ENCODE assay signal across 21 mouse cellular contexts in the genomic region with DNA sequence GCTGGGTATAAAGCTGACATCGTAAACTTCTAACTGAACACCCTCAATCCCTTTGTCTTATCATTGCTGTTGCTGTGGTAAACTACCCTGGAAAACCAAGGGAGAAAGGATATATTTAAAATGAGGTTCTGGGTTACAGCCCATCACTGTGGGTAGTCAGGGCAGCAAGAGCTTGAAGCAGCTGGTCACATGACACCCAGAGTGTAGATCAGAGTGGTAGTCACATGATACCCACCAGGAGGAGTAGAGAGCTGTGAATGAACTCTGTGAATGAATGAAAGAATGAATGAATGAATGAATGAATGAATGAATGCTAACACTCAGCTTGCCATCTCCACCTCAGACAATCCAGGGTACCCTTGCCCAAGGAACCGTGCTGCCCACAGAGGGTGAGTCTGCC. TPM values are rescaled to one million over a fixed set of nuclear protein-coding genes. Genes with fewer than 3 reads are reported as not detected.
DNase-seq lines count a peak whose midpoint lies in the region; ATAC-seq and TF ChIP-seq lines count a peak whose summit lies in the region.
"Had no signal": no experiment of that assay in that cellular context is flagged by ENCODE, and none has a peak within 500 bp of the region (broad histone marks: within the 10 kb centered on the region; RNA-seq: fewer than 3 reads in every experiment).

No protein-coding gene starts in this region.

- H3K4me2 ChIP-seq in stomach, postnatal 0 days (replicated peaks; ENCODE audit: low read depth), result no peak overlapping the region
- H3K4me2 ChIP-seq: heart, embryonic 13.5 days; hindbrain, embryonic 15.5 days had no signal

- TF ChIP-seq POLR2A in MEL (IDR thresholded peaks at IDR 0.05; ENCODE audit: control insufficient read depth in 1 of 2, insufficient read depth in 1 of 2, low read depth in 1 of 2, low read length in 2 of 2, poor library complexity in 1 of 2), result no peak

- H3K9ac ChIP-seq in MEL (ENCODE audit: control insufficient read depth, low read depth, low read length, poor library complexity, severe bottlenecking), result no peak overlapping the region
- H3K9ac ChIP-seq in stomach, postnatal 0 days (ENCODE audit: low read length), result no peak overlapping the region
- H3K9ac ChIP-seq: heart, embryonic 13.5 days; hindbrain, embryonic 15.5 days had no signal

- H3K36me3 ChIP-seq in MEL (ENCODE audit: control insufficient read depth in 1 of 2, insufficient read depth in 2 of 2, low read length in 2 of 2), result no peaks in the 10 kb centered on the region
- H3K36me3 ChIP-seq in limb, embryonic 10.5 days, result no peaks in the 10 kb centered on the region
- no peaks in the 10 kb centered on the region for H3K36me3 ChIP-seq in stomach, postnatal 0 days (ENCODE audit: control insufficient read depth, insufficient read depth, low read length)
- H3K36me3 ChIP-seq: embryonic facial prominence, embryonic 10.5 days; forebrain, embryonic 10.5 days; heart, embryonic 13.5 days; hindbrain, embryonic 15.5 days had no signal

- 93% methylated on average over 2 of the region's 2 CpGs for WGBS in limb, embryonic 10.5 days
- WGBS in stomach, postnatal 0 days, result 89% methylated on average over 2 of the region's 2 CpGs

- H3K27me3 ChIP-seq in MEL (ENCODE audit: control insufficient read depth in 1 of 2, insufficient read depth in 2 of 2, low read length in 2 of 2), result no peaks in the 10 kb centered on the region
- no peaks in the 10 kb centered on the region for H3K27me3 ChIP-seq in limb, embryonic 10.5 days (ENCODE audit: low read depth, poor library complexity, severe bottlenecking)
- no peaks in the 10 kb centered on the region for H3K27me3 ChIP-seq in stomach, postnatal 0 days (ENCODE audit: control insufficient read depth, insufficient read depth, low read length)
- H3K27me3 ChIP-seq: hindbrain, embryonic 15.5 days had no signal

- H3K4me3 ChIP-seq in MEL (ENCODE audit: control insufficient read depth in 1 of 2, insufficient read depth in 1 of 2, low read depth in 2 of 2, low read length in 2 of 2), result no peak overlapping the region
- H3K4me3 ChIP-seq in limb, embryonic 10.5 days, result no peak overlapping the region
- no peak overlapping the region for H3K4me3 ChIP-seq in stomach, postnatal 0 days (ENCODE audit: low read depth, low read length)
- H3K4me3 ChIP-seq: embryonic facial prominence, embryonic 10.5 days; erythroblast, embryonic 14.5 days; forebrain, embryonic 10.5 days; heart, embryonic 13.5 days; hindbrain, embryonic 15.5 days had no signal

- TF ChIP-seq RAD21 in MEL (IDR thresholded peaks at IDR 0.05; ENCODE audit: low read depth, low read length), result no peak; the same call in none of the 2 replicates

- no peak for TF ChIP-seq EP300 in MEL (IDR thresholded peaks at IDR 0.05; ENCODE audit: low read depth in 1 of 2, low read length in 2 of 2)
- TF ChIP-seq EP300 in stomach, postnatal 0 days (optimal IDR thresholded peaks at IDR 0.05), result no peak

- no peaks in the 10 kb centered on the region for H3K4me1 ChIP-seq in MEL (ENCODE audit: control insufficient read depth in 1 of 2, insufficient read depth in 2 of 2, low read length in 2 of 2)
- H3K4me1 ChIP-seq in limb, embryonic 10.5 days, result peaks cover 20% of the 10 kb centered on the region
- no peaks in the 10 kb centered on the region for H3K4me1 ChIP-seq in stomach, postnatal 0 days (replicated peaks; ENCODE audit: control insufficient read depth, insufficient read depth)
- H3K4me1 ChIP-seq: heart, embryonic 13.5 days; hindbrain, embryonic 15.5 days had no signal

- peak; percentile 18 for DNase-seq in thymus, postnatal 0 days (ENCODE audit: low spot score)
- DNase-seq in thymus, postnatal 14 days, result no peak
- no peak for DNase-seq in MEL (ENCODE audit: low read depth, low spot score)
- DNase-seq in limb, embryonic 10.5 days (ENCODE audit: low spot score), result no peak
- no peak for DNase-seq in stomach, postnatal 0 days (ENCODE audit: low spot score)
- DNase-seq in cerebellum, adult 9-10 months, result no peak
- DNase-seq in heart, adult 18-20 months, result no peak
- no peak for DNase-seq in gastrocnemius, postnatal 10 days
- DNase-seq: adrenal gland, postnatal 14 days; B cell, adult 2 months; cerebellum, adult 11-12 months; cerebellum, adult 9-11 months; gastrocnemius, postnatal 14 days; heart, postnatal 36 days had no signal

- H3K27ac ChIP-seq in MEL (ENCODE audit: control insufficient read depth, low read depth, low read length), result no peak overlapping the region
- 0 out of 2 replicates have a peak overlapping the region, but pooled peaks have one; percentile 1 for H3K27ac ChIP-seq in limb, embryonic 10.5 days
- H3K27ac ChIP-seq in stomach, postnatal 0 days (replicated peaks), result no peak overlapping the region
- H3K27ac ChIP-seq: embryonic facial prominence, embryonic 10.5 days; forebrain, embryonic 10.5 days; heart, embryonic 13.5 days; hindbrain, embryonic 15.5 days had no signal

- H3K9me3 ChIP-seq in MEL (replicated peaks; ENCODE audit: insufficient read depth, low read length), result no peaks in the 10 kb centered on the region
- no peaks in the 10 kb centered on the region for H3K9me3 ChIP-seq in limb, embryonic 10.5 days (replicated peaks)
- H3K9me3 ChIP-seq in stomach, postnatal 0 days (ENCODE audit: control insufficient read depth, low read length), result no peaks in the 10 kb centered on the region
- H3K9me3 ChIP-seq: embryonic facial prominence, embryonic 10.5 days; forebrain, embryonic 10.5 days; heart, embryonic 13.5 days; hindbrain, embryonic 15.5 days had no signal

- ATAC-seq in stomach, postnatal 0 days (ENCODE audit: low FRiP score, low TSS enrichment), result no peak
- ATAC-seq: forebrain, embryonic 14.5 days; inflammation-experienced regulatory T-cells, adult 6 months had no signal

- H3K79me2 ChIP-seq in MEL (ENCODE audit: control insufficient read depth, insufficient read depth, low read length, poor library complexity), result no peaks in the 10 kb centered on the region

- TF ChIP-seq CTCF in MEL (IDR thresholded peaks at IDR 0.05 in 2 of 3, conservative IDR thresholded peaks at IDR 0.05 in 1 of 3; ENCODE audit: control insufficient read depth in 1 of 3, insufficient read depth in 1 of 3, low read depth in 2 of 3, low read length in 3 of 3, poor library complexity in 1 of 3, severe bottlenecking in 1 of 3), result no peak
- peak; percentile 36; the same call in 1 of the 2 replicates for TF ChIP-seq CTCF in stomach, postnatal 0 days (IDR thresholded peaks at IDR 0.05; ENCODE audit: low read depth)

TF ChIP-seq in MEL, 35 proteins besides CTCF, POLR2A, EP300 and RAD21:
- TF ChIP-seq GATA1 (IDR thresholded peaks at IDR 0.05; ENCODE audit: low read depth, low read length), result no peak
- TF ChIP-seq USF1 (IDR thresholded peaks at IDR 0.05; ENCODE audit: low read depth, low read length), result peak; percentile 65; the same call in 1 of the 2 replicates

RNA-seq across cellular contexts. Expression of gene Erg, which starts 28.1 kb away (rescaled TPM):
- 1.3 and 1.8 TPM in 2 replicates for polyA plus RNA-seq in thymus, postnatal 0 days (2015; fragmentation: Nextera tagmentation; extraction: Ambion mirVana)
- 0.27 and 0.49 TPM in 2 replicates for total RNA-seq in MEL (2012; rRNA removed)
- polyA plus RNA-seq in MEL (2012; ENCODE audit: insufficient read depth in 1 of 2, insufficient read length in 2 of 2, low read depth in 1 of 2, low replicate concordance in 2 of 2, missing spikeins in 1 of 2), result under 1 TPM in 1 of 2 experiments, not detected in 1; 0.11 TPM
- polyA plus RNA-seq in limb, embryonic 10.5 days (2016; fragmentation: Nextera tagmentation; extraction: Ambion mirVana), result 6.1 and 6.8 TPM in 2 replicates
- 1.3 and 2.1 TPM in 2 replicates for polyA plus RNA-seq in stomach, postnatal 0 days (2015; fragmentation: Nextera tagmentation; extraction: Ambion mirVana)
- 10 to 100 TPM; 20.6 to 24.3 TPM for total RNA-seq in heart, adult 18-20 months (2021)
- total RNA-seq in gastrocnemius, postnatal 10 days (2021), result 10 to 100 TPM; 23.8 to 26.7 TPM
- polyA plus RNA-seq: erythroblast, embryonic 14.5 days; inflammation-experienced regulatory T-cells, adult 6 months had no signal
